Comparison of ENCODE assay signal across 31 mouse cellular contexts in the genomic region with DNA sequence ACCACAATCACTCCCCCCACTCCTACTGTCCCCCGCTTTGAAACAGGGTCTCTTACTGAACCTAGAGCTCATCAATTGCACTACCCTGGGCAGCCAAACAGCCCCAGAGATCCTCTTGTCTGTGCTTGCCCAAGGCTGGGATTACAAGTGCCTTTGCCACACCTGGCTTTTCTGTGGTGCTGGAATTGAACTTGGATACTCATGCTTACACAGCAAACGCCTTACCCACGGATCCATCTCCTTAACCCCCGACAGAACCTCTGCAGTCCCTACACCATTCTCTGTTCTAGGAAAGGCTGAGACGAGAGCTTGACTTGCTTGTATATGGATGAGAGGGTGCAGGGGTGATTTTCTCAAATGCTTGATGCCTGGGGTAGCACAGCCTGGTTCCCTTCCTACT.
DNase-seq lines count a peak whose midpoint lies in the region; ATAC-seq and TF ChIP-seq lines count a peak whose summit lies in the region.
"Had no signal": no experiment of that assay in that cellular context is flagged by ENCODE, and none has a peak within 500 bp of the region (broad histone marks: within the 10 kb centered on the region; RNA-seq: fewer than 3 reads in every experiment).

No protein-coding gene starts in this region.

- DNase-seq in heart, postnatal 25 days (ENCODE audit: low spot score) = no peak
- DNase-seq in kidney, adult 2 months = no peak
- DNase-seq in kidney, adult 9 months = no peak
- no peak for DNase-seq in lung, embryonic 14.5 days
- no peak for DNase-seq in lung, adult 18-20 months
- DNase-seq in fat pad, adult 2 months (ENCODE audit: extremely low read depth, low read depth, low spot score) = peak; percentile 58
- DNase-seq: adrenal gland, postnatal 25 days; cerebellum, adult 18-20 months; cerebellum, postnatal 10 days; forebrain, postnatal 0 days; gastrocnemius, postnatal 25 days; heart, adult 18-20 months; kidney, adult 18-20 months; layer of hippocampus, adult 9-11 months; liver; right cerebral cortex, postnatal 4 days; thymus, adult 2 months; thymus, postnatal 36 days had no signal

- intact Hi-C loops in heart, postnatal 25 days (cut with DNase I) = no loop called here

- H3K36me3 ChIP-seq in heart, embryonic 12.5 days = peaks cover 63% of the 10 kb centered on the region
- no peaks in the 10 kb centered on the region for H3K36me3 ChIP-seq in kidney, adult 2 months (ENCODE audit: control insufficient read depth, insufficient read depth, low read length)
- peaks cover 69% of the 10 kb centered on the region for H3K36me3 ChIP-seq in lung, embryonic 14.5 days (ENCODE audit: insufficient read depth)
- H3K36me3 ChIP-seq: forebrain, embryonic 12.5 days; hindbrain, embryonic 10.5 days; hindbrain, embryonic 15.5 days; midbrain, embryonic 10.5 days; neural tube, embryonic 12.5 days had no signal

- H3K4me3 ChIP-seq in heart, embryonic 12.5 days = no peak overlapping the region
- no peak overlapping the region for H3K4me3 ChIP-seq in kidney, adult 2 months (ENCODE audit: insufficient read depth, low read depth, low read length)
- H3K4me3 ChIP-seq in lung, embryonic 14.5 days (ENCODE audit: low read depth, low read length) = no peak overlapping the region
- H3K4me3 ChIP-seq: embryonic facial prominence, embryonic 13.5 days; erythroblast, embryonic 14.5 days; forebrain, embryonic 12.5 days; hindbrain, embryonic 10.5 days; hindbrain, embryonic 15.5 days; lung, embryonic 15.5 days; midbrain, embryonic 10.5 days; myocyte; neural tube, embryonic 12.5 days had no signal

- peak overlapping the region; percentile 34; the same call in 1 of the 2 replicates for H3K27ac ChIP-seq in heart, embryonic 12.5 days (ENCODE audit: poor library complexity, severe bottlenecking)
- peak overlapping the region; percentile 86; the same call in 1 of the 2 replicates for H3K27ac ChIP-seq in kidney, adult 2 months (ENCODE audit: insufficient read depth, low read depth, low read length)
- H3K27ac ChIP-seq in lung, embryonic 14.5 days (ENCODE audit: low read depth) = peak overlapping the region; percentile 8; the same call in 1 of the 2 replicates
- H3K27ac ChIP-seq: embryonic facial prominence, embryonic 13.5 days; forebrain, embryonic 12.5 days; hindbrain, embryonic 10.5 days; hindbrain, embryonic 15.5 days; liver, embryonic 14.5 days; midbrain, embryonic 10.5 days; neural tube, embryonic 12.5 days had no signal

- peaks cover 19% of the 10 kb centered on the region for H3K4me1 ChIP-seq in heart, embryonic 12.5 days (replicated peaks)
- H3K4me1 ChIP-seq in kidney, adult 2 months (ENCODE audit: control insufficient read depth, insufficient read depth, low read length) = no peaks in the 10 kb centered on the region; the same call in 1 of the 2 replicates
- H3K4me1 ChIP-seq in lung, embryonic 14.5 days (ENCODE audit: insufficient read depth) = no peaks in the 10 kb centered on the region
- H3K4me1 ChIP-seq: forebrain, embryonic 12.5 days; hindbrain, embryonic 15.5 days; midbrain, embryonic 10.5 days; neural tube, embryonic 12.5 days had no signal

- H3K9ac ChIP-seq in heart, embryonic 12.5 days = no peak overlapping the region
- no peak overlapping the region for H3K9ac ChIP-seq in lung, embryonic 14.5 days
- H3K9ac ChIP-seq: embryonic facial prominence, embryonic 13.5 days; forebrain, embryonic 12.5 days; forebrain, postnatal 0 days; hindbrain, embryonic 15.5 days; liver, embryonic 14.5 days; lung, embryonic 15.5 days; neural tube, embryonic 12.5 days had no signal

- H3K9me3 ChIP-seq in heart, embryonic 12.5 days (replicated peaks) = no peaks in the 10 kb centered on the region
- no peaks in the 10 kb centered on the region for H3K9me3 ChIP-seq in lung, embryonic 14.5 days (ENCODE audit: low read depth, low read length)
- H3K9me3 ChIP-seq: embryonic facial prominence, embryonic 13.5 days; forebrain, embryonic 12.5 days; hindbrain, embryonic 10.5 days; hindbrain, embryonic 15.5 days; lung, embryonic 15.5 days; midbrain, embryonic 10.5 days; neural tube, embryonic 12.5 days had no signal

- no peaks in the 10 kb centered on the region for H3K27me3 ChIP-seq in heart, embryonic 12.5 days (replicated peaks)
- no peaks in the 10 kb centered on the region for H3K27me3 ChIP-seq in kidney, adult 2 months (replicated peaks; ENCODE audit: control insufficient read depth, insufficient read depth, low read length)
- H3K27me3 ChIP-seq in lung, embryonic 14.5 days (ENCODE audit: insufficient read depth, low read length) = no peaks in the 10 kb centered on the region
- H3K27me3 ChIP-seq: embryonic facial prominence, embryonic 13.5 days; forebrain, embryonic 12.5 days; hindbrain, embryonic 15.5 days; lung, embryonic 15.5 days; neural tube, embryonic 12.5 days had no signal

- no peak for TF ChIP-seq POLR2A in kidney, adult 2 months (IDR thresholded peaks at IDR 0.05; ENCODE audit: low read depth, low read length)

- H3K4me2 ChIP-seq in heart, embryonic 12.5 days = no peak overlapping the region
- no peak overlapping the region for H3K4me2 ChIP-seq in lung, embryonic 14.5 days
- H3K4me2 ChIP-seq: embryonic facial prominence, embryonic 13.5 days; forebrain, embryonic 12.5 days; hindbrain, embryonic 15.5 days; lung, embryonic 15.5 days; neural tube, embryonic 12.5 days had no signal

- TF ChIP-seq CTCF in kidney, adult 2 months (conservative IDR thresholded peaks at IDR 0.05; ENCODE audit: insufficient read depth, insufficient read length, low read depth, low read length) = no peak
- TF ChIP-seq CTCF in lung, embryonic 14.5 days (IDR thresholded peaks at IDR 0.05; ENCODE audit: low read depth) = no peak

- WGBS in heart, embryonic 12.5 days = 82% methylated on average over 5 of the region's 5 CpGs
- 77% methylated on average over 5 of the region's 5 CpGs for WGBS in kidney, adult 2 months
- WGBS in lung, embryonic 14.5 days = 64% methylated on average over 5 of the region's 5 CpGs

- no peak for ATAC-seq in heart, embryonic 12.5 days (ENCODE audit: insufficient number of reproducible peaks, low FRiP score)
- no peak for ATAC-seq in lung, embryonic 14.5 days (ENCODE audit: insufficient read depth)
- ATAC-seq: CD4-positive, CD25-positive, alpha-beta regulatory T cell, adult 4 months; forebrain, postnatal 0 days; inflammation-experienced regulatory T-cells, adult 6 months had no signal

Comparison
In these comparisons a context has a peak if more than half of its experiments do, and no peak if none do; other contexts are left out.
1. H3K27ac ChIP-seq: peak in every context shown above with its lines; median percentile 86 in kidney, adult 2 months; 34 in heart, embryonic 12.5 days; 8 in lung, embryonic 14.5 days.